In the genomic region with DNA sequence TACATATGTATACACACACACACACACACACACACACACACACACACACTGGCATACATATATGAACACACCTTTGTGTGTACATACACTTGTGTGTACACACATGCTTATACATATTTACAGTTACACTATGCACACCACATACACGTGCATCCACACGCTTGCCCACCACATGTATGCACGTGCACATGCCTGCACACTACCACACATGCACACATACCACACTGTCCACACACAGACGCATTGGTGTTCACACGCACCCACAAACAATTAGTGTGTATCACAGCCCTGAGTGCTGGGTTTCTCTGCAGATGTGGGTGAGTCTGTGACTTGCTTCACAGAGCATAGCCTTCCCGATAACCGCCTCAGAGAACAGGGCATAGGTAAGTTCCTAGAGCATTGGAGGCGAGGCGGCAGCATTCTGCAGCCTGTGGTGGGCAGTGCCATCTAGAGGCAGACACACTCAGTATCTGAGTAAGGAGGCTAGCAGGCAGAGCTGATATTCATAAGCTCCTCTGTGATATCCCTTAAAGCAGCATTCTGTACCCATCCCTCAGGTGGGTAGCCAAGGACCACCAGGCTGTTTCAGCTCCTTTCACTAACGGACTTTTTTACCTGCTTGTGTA, we compare ENCODE assay signal across 8 mouse cellular contexts. TPM values are rescaled to one million over a fixed set of nuclear protein-coding genes. Genes with fewer than 3 reads are reported as not detected.
DNase-seq lines count a peak whose midpoint lies in the region; ATAC-seq and TF ChIP-seq lines count a peak whose summit lies in the region.

No protein-coding gene starts in this region.

- H3K9ac ChIP-seq in hindbrain, postnatal 0 days (replicated peaks; ENCODE audit: low read length), result no peak overlapping the region

- no peaks in the 10 kb centered on the region for H3K27me3 ChIP-seq in hindbrain, postnatal 0 days (ENCODE audit: insufficient read depth, low read length)

- H3K36me3 ChIP-seq in hindbrain, postnatal 0 days (ENCODE audit: insufficient read depth, low read length), result peaks cover 6% of the 10 kb centered on the region; the same call in 1 of the 2 replicates

- DNase-seq in kidney, adult 9 months, result peak; percentile 12
- DNase-seq in kidney, adult 11 months, result no peak
- DNase-seq in ES-CJ7 (ENCODE audit: low read depth, low spot score), result peak; percentile 30
- DNase-seq in cerebellum, adult 9-10 months, result peak; percentile 60
- peak; percentile 82 for DNase-seq in hindbrain, postnatal 0 days (ENCODE audit: low spot score)
- peak; percentile 71 for DNase-seq in retina, embryonic 14.5 days (ENCODE audit: low spot score)
- DNase-seq in heart, adult 8-10 months (ENCODE audit: low spot score), result no peak
- no peak for DNase-seq in urinary bladder, postnatal 36 days (ENCODE audit: low spot score in 2 of 2)

- no peak overlapping the region for H3K4me3 ChIP-seq in hindbrain, postnatal 0 days (ENCODE audit: low read length)

- peak; percentile 91 for TF ChIP-seq CTCF in hindbrain, postnatal 0 days (IDR thresholded peaks at IDR 0.05; ENCODE audit: low read depth)

- ATAC-seq in hindbrain, postnatal 0 days, result peak; percentile 82

- H3K27ac ChIP-seq in hindbrain, postnatal 0 days, result no peak overlapping the region

- no peak overlapping the region for H3K4me2 ChIP-seq in hindbrain, postnatal 0 days (ENCODE audit: low read depth, low read length)

- no peaks in the 10 kb centered on the region for H3K4me1 ChIP-seq in hindbrain, postnatal 0 days (ENCODE audit: insufficient read depth, low read length)

- 59% methylated on average over 10 of the region's 10 CpGs for WGBS in hindbrain, postnatal 0 days

- H3K9me3 ChIP-seq in hindbrain, postnatal 0 days (ENCODE audit: low read length), result no peaks in the 10 kb centered on the region

RNA-seq across cellular contexts. Expression of gene Kndc1, which starts 17.2 kb away (rescaled TPM):
- total RNA-seq in hindbrain, postnatal 0 days (2014; rRNA removed), result 53.6 and 63.1 TPM in 2 replicates
- polyA plus RNA-seq in hindbrain, postnatal 0 days (2015; fragmentation: Nextera tagmentation; extraction: Ambion mirVana), result 12.7 and 12.8 TPM in 2 replicates
- under 1 TPM in 1 of 4 experiments, not detected in 3; 0.06 TPM for total RNA-seq in heart, adult 8-10 months (2022)

RNA-seq across cellular contexts. Expression of gene Adgra1, which starts 43.3 kb away (rescaled TPM):
- total RNA-seq in hindbrain, postnatal 0 days (2014; rRNA removed), result 28.5 and 34.4 TPM in 2 replicates
- 48.9 and 53.3 TPM in 2 replicates for polyA plus RNA-seq in hindbrain, postnatal 0 days (2015; fragmentation: Nextera tagmentation; extraction: Ambion mirVana)
- total RNA-seq in heart, adult 8-10 months (2022), result under 1 TPM in 2 of 4 experiments, not detected in 2; 0.06 to 0.09 TPM

Comparison
In these comparisons a context has a peak if more than half of its experiments do, and no peak if none do; other contexts are left out.
1. DNase-seq: peak in kidney, adult 9 months (single experiment), ES-CJ7 (single experiment), cerebellum, adult 9-10 months (single experiment), hindbrain, postnatal 0 days (single experiment) and retina, embryonic 14.5 days (single experiment); none in kidney, adult 11 months (single experiment), heart, adult 8-10 months (single experiment) and urinary bladder, postnatal 36 days (0 of 2).
2. RNA of gene Kndc1, which starts 17.2 kb away (total RNA-seq): 53.6 to 63.1 TPM in hindbrain, postnatal 0 days; 0.06 TPM in heart, adult 8-10 months; every median in the first group is over 10 times any median in the second.
3. RNA of gene Adgra1, which starts 43.3 kb away (total RNA-seq): 28.5 to 34.4 TPM in hindbrain, postnatal 0 days; 0.06 to 0.09 TPM in heart, adult 8-10 months; every median in the first group is over 10 times any median in the second.